Comparison of ENCODE assay signal across 14 mouse cellular contexts in genomic region chr6:141023501-141023900, GRCm38 (mm10).
DNase-seq lines count a peak whose midpoint lies in the region.
"Had no signal": no experiment of that assay in that cellular context is flagged by ENCODE, and none has a peak within 500 bp of the region (broad histone marks: within the 10 kb centered on the region; RNA-seq: fewer than 3 reads in every experiment).

No protein-coding gene starts in this region.

- DNase-seq in Muller cell, postnatal 12 days (ENCODE audit: inconsistent ontology term) = peak; percentile 91
- DNase-seq in urinary bladder, postnatal 25 days (ENCODE audit: low spot score) = no peak
- DNase-seq: adrenal gland, adult 2 months; adrenal gland, adult 8-10 months; adrenal gland, postnatal 10 days; adrenal gland, postnatal 14 days; adrenal gland, postnatal 25 days; adrenal gland, postnatal 36 days; B cell, adult 2 months; cerebellum, adult 11 months; cerebellum, adult 11-12 months; cerebellum, adult 18-20 months; cerebellum, adult 2 months; cerebellum, adult 8-10 months had no signal
